Mouse (Mus musculus) 3T3-L1 (cell line): ENCODE data around the gene Ubqln1.
"Not testable (repeated sequence)": the region's sequence is repeated elsewhere in the genome, so short reads cannot be mapped to it uniquely, and the experiment has no call there.

Experiments used
- DNase-seq: peaks from one replicate; pipeline ENCODE4 v3.0.0-alpha.2; 2015; ENCODE audit warnings: low read depth, low spot score

Gene Ubqln1

DNA sequence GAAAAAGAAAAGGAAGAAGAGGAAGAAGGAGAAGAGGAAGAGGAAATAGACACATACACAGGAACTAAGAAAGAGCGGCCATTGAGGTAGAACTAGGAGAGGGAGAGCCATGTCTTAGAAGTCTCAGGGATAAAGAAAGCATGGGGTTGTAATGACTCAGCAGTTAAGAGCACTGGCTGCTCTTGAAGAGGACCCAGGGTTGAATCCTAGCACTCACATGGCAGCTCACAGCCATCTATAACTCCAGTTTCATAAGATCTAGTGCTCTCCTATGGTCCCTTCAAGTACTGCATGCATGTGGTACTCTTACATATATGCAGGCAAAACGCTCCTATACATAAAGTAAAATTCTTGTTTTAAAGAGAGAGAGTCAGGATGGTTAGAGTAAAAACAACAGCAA lies 59.4 kb downstream of the Ubqln1 start:
- DNase-seq: peak; percentile 9

DNA sequence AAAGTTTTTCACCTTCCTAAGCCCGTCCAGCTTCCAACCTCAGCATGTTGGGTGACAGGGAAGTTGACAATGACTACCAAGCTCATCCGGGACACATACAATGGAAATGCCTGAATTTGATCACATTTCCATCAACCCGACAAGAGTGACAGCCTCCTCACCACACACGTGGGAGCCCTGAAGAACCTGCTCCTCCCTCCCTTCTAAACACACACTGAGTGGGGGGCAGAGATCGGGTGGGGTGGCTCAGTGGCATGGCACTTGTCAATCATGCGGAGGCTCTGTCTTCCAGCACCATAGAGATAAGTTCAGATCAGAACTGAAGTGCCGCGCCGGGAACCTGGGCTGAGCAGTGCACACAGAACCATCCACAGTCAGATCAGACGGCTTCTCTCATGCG lies 65.0 kb downstream of the Ubqln1 start:
- no peak for DNase-seq

DNA sequence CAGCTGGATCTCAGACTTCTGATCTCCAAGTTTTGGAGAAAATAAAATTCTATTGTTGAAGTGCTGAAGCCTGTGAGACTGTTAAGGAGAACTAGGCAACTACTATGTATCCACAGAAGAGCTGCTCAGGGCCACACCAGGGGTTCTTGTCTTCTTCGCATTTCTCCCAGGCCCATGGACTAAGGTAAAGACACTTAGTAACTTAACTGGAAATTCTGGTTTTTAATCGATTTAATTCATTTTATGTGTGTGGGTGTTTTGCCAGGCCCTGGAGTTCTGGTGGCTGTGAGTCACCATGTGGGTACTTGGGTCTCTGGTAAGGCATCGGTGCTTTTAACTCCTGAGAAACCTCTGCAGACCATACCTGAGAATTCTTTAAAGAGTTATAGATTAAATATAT lies 65.8 kb downstream of the Ubqln1 start:
- DNase-seq: peak; percentile 32

DNA sequence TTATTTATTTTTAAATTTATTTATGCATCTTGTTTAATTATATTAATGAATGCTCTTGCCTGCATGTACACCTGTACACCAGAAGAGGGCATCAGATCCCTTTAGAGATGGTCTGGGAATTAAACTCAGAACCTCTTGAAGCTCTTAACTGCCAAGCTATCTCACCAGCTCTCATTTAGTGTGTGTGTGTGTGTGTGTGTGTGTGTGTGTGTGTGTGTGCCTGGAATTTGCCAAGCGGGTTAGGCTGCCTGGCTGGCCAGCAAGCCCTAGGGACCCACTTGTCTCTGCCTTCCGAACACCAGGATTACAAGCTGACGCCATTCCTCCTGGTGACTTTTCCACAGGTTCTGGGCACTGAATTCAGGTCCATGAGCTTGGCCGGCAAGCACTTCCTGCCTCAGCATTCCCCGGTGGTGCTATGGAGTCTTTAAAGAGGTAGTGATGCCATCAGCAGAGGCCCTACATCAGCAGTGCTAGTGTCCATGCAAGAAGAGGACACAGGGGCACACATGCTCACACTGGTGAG lies 66.4 kb downstream of the Ubqln1 start:
- DNase-seq: peak; percentile 63

DNA sequence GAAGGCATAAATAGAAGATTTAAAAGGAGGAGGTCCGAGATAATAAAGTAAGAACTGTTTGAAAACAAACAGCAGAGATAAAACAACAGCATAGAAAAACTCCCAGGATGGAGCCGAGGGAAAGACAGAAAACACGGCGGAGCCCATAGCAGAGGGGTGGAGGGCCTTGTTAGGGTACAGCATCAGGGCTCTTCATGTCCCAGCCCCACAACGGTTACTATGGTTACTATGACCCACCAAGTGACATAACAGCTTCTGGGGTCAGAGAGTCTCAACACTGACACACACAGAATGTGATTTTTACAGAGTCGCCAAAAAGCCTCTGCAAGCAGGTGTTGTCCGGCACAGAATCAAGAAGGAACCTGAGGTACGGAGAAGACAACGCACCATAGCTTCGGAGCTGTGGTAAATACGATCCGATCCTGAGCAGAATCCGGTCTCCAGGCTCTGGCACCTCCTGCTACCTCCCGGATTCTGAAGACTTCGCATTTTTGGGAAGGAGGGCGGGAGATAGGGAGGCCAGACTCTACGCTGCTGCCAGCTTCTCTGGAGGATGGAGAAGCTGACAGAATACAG lies 67.1 kb downstream of the Ubqln1 start:
- DNase-seq: peak; percentile 83

DNA sequence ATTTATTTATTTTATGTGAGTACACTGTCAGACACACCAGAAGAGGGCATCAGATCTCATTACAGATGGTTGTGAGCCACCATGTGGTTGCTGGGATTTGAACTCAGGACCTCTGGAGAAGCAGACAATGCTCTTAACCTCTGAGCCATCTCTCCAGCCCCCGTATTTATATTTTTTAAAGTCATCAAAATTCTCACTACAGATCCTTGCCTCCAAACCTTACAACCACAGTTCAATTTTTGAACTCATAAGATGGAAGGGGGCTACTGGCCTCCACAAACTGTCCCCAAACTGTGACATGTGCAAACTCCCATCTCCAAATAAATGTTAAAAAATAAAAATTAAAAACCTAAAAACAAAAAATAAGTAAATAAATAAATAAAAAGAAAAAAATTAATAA lies 67.7 kb downstream of the Ubqln1 start:
- no peak for DNase-seq

DNA sequence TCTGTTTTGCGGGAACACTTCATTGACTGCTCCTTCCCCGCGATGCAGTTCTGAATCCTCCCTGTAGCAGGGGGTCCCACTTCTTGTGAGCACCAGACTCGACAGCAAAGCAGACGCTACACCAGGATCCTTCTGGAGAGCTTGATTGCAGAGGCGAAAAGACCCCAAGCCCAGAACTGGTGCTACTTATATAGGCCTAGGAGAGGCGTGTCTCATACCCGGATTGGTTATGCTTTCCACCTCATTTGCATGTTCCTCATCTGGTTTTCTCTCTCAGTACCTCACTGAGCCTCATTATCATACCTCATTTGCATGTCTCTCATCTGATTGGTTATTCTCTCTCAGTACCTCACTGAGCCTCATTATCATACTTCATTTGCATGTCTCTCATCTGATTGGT lies 68.8 kb downstream of the Ubqln1 start:
- DNase-seq: not testable (repeated sequence)

DNA sequence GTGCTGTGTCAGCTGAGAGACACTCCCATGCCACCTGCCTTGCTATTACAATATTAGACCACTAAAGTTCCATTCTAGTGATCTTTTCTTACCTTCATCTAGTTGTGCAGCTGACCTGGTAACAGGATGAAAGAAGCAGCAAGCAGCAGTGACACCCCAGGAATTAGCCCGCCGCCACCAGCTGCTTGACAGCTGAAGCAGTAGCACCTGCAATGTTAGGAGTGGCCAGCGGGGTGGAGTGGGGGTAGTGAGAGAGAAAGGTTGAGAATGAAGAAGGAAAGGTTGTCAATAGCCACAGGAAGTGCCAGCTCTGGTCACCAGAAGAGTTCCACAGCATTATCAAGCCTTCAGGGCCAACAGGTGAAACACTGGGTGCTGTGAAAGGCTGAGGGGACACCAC lies 83.8 kb downstream of the Ubqln1 start:
- DNase-seq: no peak

DNA sequence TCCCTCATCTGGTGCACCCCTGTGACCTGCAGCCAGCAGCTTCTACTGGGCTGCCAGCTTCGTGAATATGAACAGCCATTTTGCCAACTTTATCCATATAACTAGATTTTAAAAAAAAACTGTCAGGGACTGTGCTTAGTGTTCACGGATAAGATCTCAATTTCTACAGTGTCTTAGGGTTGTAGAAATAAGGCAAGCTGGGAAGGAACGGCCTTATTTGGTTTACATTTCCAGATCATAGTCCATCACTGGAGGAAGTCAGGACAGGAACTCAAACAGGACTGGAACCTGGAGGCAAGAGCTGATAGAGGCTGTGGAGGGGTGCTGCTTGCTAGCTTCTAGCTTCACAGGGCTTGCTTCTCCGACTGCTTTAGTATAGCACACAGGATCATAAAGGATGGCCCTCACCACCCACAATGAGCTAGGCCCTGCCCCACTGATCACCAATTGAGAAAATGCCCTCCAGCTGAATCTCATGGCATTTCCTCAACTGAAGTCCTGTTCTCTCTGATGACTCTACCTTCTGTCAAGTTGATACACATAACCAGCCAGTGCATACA lies 85.7 kb downstream of the Ubqln1 start:
- DNase-seq: peak; percentile 59

DNA sequence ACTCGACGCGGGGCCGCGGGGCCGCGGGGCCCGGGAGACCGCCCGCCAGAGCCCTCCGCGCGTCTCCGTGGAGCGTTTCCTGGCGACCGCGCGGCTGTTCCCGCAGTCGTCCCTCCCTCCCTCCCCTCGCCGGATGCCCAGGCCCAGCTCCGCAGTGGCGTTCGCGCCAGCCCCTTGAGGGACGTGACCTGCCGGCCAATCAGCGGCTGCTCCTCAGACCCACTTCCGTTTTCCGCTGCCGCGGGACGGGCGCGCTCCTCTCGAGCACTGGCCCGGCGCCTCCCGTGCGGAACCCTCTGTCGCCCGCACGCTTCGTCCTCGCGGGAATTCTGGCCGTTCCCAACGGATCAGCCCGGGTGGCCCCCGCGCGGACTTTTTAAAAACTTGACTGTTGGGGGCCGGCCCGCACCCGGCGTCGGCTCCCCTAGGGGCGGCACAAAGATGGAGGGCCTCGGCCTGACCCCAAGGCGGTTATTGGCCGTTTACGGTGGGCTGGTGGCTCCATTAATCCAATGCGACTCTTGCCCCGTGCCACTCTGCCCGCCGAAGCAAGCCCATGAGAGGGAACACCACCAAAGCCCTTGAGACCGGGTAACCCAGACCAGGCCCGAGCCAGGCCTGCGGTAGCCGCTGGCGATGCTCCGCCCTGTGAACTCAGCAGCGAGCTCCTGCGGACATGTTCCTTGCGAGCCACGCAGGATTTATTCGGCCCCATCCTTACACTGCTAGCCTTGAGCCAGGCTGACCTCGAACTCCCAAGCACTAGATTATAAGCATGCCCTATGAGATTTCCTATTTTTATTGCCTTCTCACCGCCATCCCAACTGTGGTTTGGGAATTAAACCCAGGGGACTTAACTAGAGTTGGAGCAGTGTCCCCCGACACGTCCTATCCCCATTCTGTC lies 86.4 kb downstream of the Ubqln1 start:
- peak; percentile 92 for DNase-seq

DNA sequence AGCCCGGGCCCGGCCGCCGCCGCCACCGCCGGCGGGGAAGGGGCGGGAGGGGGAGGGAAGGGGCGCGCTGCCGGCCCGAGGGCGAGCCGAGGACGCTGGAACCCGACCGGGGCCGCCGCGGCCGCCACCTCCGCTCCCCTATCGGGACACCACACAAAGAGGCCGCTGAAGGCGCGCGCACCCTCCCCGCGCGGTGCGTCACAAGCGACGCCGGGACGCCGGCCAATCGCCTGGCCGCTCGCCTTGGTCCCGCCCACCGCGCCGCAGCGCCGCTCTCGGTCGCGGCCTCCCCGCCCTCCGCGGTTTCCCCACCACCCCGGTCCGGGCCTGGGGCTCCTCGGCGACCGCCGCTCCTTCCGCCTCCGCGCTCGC lies 87.1 kb downstream of the Ubqln1 start, which contains the start of gene Hnrnpa0:
Hnrnpa0 (minus strand) TSS at position 161 of the 372 bp plus-strand sequence.
- peak; percentile 82 for DNase-seq

DNA sequence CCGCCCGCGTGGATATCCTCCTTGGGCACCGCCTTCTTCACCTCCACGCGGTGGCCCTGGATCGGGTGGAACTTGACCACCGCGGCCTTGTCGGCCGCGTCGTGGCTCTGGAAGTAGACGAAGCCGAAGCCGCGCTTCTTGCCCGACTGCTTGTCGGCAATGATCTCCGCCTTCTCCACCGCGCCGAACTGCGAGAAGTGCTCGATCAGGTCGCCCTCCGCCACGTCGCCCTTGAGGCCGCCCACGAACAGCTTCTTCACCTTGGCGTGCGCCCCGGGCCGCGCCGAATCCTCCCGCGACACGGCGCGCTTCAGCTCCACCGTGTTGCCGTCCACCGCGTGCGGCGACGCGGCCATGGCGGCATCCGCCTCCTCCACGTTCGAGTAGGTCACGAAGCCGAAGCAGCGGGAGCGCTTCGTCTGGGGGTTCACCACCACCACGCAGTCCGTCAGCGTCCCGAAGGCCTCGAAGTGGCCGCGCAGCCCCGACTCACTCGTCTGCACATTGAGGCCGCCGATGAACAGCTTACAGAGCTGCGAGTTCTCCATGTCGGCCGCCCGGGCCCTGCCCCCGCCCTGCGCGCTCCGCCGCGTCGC lies 87.6 kb downstream of the Ubqln1 start:
- peak; percentile 42 for DNase-seq

DNA sequence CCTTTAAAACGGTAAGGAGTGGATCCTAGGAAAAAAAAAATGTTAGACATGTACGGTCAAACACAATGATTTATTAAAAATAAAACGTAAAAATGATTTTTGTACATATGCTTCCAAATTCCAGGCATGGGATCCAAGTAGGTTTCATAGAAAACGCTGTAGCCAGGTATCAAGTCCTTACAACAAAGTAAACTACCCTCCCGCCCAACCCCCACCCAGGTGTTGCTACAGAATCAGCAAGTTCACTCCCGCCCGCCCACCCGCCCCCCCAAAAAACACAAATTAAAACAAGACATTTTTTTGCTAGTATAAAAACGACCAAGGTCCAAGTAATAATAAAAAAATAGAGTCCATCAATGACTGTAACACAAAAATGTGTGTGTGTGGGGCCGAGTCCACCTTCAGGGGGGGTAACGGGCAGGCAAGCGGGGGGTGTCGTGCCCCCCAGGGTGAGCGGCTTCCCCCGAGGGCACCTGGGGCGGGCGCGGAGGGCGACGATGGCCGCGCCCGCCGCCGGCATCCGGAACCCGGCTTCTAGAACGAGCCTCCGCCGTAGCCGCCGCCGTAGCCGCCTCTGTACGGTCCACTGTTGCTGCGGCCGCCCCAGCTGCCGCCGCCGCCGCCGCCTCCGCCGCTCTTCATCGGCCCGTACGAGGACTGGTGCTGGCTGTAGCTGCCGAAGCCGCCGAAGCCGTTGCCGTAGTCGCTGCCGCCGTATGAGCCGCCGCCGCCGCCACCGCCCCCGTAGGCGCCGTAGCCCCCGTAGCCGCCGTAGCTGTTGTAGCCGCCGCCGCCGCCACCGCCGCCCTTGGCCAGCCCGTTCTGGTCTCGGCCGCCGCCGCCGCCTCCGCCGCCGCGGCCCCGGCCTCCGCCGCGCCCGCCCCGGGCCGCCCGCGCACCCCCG lies 88.3 kb downstream of the Ubqln1 start:
- DNase-seq: no peak
